Mouse (Mus musculus): Measurements from ENCODE around the gene Bhlhe41. TPM values are rescaled to one million over a fixed set of nuclear protein-coding genes. Genes with fewer than 3 reads are reported as not detected.

Bhlhe41 gene
- polyA plus RNA-seq (2015; fragmentation: Nextera tagmentation; extraction: Ambion mirVana): 0.02 and 0.12 TPM in 2 replicates

GRCm38 (mm10) chr6:145865289-145865885, at the start of gene Bhlhe41:
TSS of gene Bhlhe41 (minus strand) at chr6:145865558.
- WGBS (ENCODE audit: insufficient replicate concordance): 1% methylated on average over 57 of the region's 57 CpGs
- no peak within 1 kb of the TSS for H3K9ac ChIP-seq

GRCm38 (mm10) chr6:145912232-145912631, 46.9 kb upstream of the Bhlhe41 start:
- Histone ChIP-seq H3K27me3 (no peaks in the 10 kb centered on the region), H3K9ac (no peak overlapping the region), H3K27ac (replicated peaks) (no peak overlapping the region), H3K4me1 (replicated peaks) (no peaks in the 10 kb centered on the region), H3K4me3 (replicated peaks) (no peak overlapping the region), H3K9me3 (replicated peaks) (no peaks in the 10 kb centered on the region), H3K36me3 (replicated peaks) (no peaks in the 10 kb centered on the region), H3K4me2 (no peak overlapping the region)
- no peak for ATAC-seq (ENCODE audit: insufficient read depth)

More at GRCm38 (mm10) chr6:145865289-145865885, at the start of gene Bhlhe41:
- ATAC-seq (ENCODE audit: insufficient read depth): peak; percentile 40
- no peaks in the 10 kb centered on the region for H3K9me3 ChIP-seq (replicated peaks)
- H3K4me2 ChIP-seq: peak within 1 kb of the TSS; percentile 69
- H3K27me3 ChIP-seq: peaks cover 85% of the 10 kb centered on the region
- no peak within 1 kb of the TSS for H3K27ac ChIP-seq (replicated peaks)
- H3K4me3 ChIP-seq (replicated peaks): peak within 1 kb of the TSS; percentile 46
- H3K4me1 ChIP-seq (replicated peaks): peaks cover 26% of the 10 kb centered on the region
- H3K36me3 ChIP-seq (replicated peaks): no peaks in the 10 kb centered on the region

GRCm38 (mm10) chr6:145910469-145911426, 45.4 kb upstream of the Bhlhe41 start:
- Histone ChIP-seq H3K27ac (replicated peaks) (no peak overlapping the region), H3K9ac (no peak overlapping the region), H3K9me3 (replicated peaks) (no peaks in the 10 kb centered on the region), H3K27me3 (no peaks in the 10 kb centered on the region), H3K4me1 (replicated peaks) (no peaks in the 10 kb centered on the region), H3K4me2 (no peak overlapping the region), H3K4me3 (replicated peaks) (no peak overlapping the region), H3K36me3 (replicated peaks) (no peaks in the 10 kb centered on the region)
- no peak for ATAC-seq (ENCODE audit: insufficient read depth)
- WGBS (ENCODE audit: insufficient replicate concordance): 63% methylated on average over 3 of the region's 3 CpGs

- Histone ChIP-seq H3K36me3 (replicated peaks) (no peaks in the 10 kb centered on the region), H3K27ac (replicated peaks) (no peak overlapping the region), H3K4me2 (no peak overlapping the region), H3K27me3 (no peaks in the 10 kb centered on the region), H3K4me1 (replicated peaks) (no peaks in the 10 kb centered on the region), H3K9me3 (replicated peaks) (no peaks in the 10 kb centered on the region), H3K4me3 (replicated peaks) (no peak overlapping the region), H3K9ac (no peak overlapping the region)
- ATAC-seq (ENCODE audit: insufficient read depth): no peak
- 22% methylated on average over 4 of the region's 4 CpGs for WGBS (ENCODE audit: insufficient replicate concordance)
These were observed 44.6 kb upstream of the Bhlhe41 start for GRCm38 (mm10) chr6:145909943-145910342.

GRCm38 (mm10) chr6:145906096-145906890, 40.9 kb upstream of the Bhlhe41 start:
- Histone ChIP-seq H3K27ac (replicated peaks) (no peak overlapping the region), H3K4me3 (replicated peaks) (no peak overlapping the region), H3K9ac (no peak overlapping the region), H3K4me1 (replicated peaks) (no peaks in the 10 kb centered on the region), H3K4me2 (no peak overlapping the region), H3K36me3 (replicated peaks) (no peaks in the 10 kb centered on the region), H3K9me3 (replicated peaks) (no peaks in the 10 kb centered on the region), H3K27me3 (no peaks in the 10 kb centered on the region)
- 60% methylated on average over 7 of the region's 7 CpGs for WGBS (ENCODE audit: insufficient replicate concordance)
- ATAC-seq (ENCODE audit: insufficient read depth): no peak

- no peaks in the 10 kb centered on the region for H3K4me1 ChIP-seq (replicated peaks)
- no peak overlapping the region for H3K4me2 ChIP-seq
- H3K27ac ChIP-seq (replicated peaks): no peak overlapping the region
- ATAC-seq (ENCODE audit: insufficient read depth): no peak
- H3K9ac ChIP-seq: no peak overlapping the region
- 49% methylated on average over 5 of the region's 5 CpGs for WGBS (ENCODE audit: insufficient replicate concordance)
- H3K36me3 ChIP-seq (replicated peaks): no peaks in the 10 kb centered on the region
- H3K4me3 ChIP-seq (replicated peaks): no peak overlapping the region
- H3K9me3 ChIP-seq (replicated peaks): no peaks in the 10 kb centered on the region
- no peaks in the 10 kb centered on the region for H3K27me3 ChIP-seq
These were observed 39.3 kb upstream of the Bhlhe41 start for GRCm38 (mm10) chr6:145904616-145905015.

GRCm38 (mm10) chr6:145904169-145904568, 38.8 kb upstream of the Bhlhe41 start:
- WGBS (ENCODE audit: insufficient replicate concordance): 67% methylated on average over 5 of the region's 5 CpGs
- Histone ChIP-seq H3K4me2 (no peak overlapping the region), H3K36me3 (replicated peaks) (no peaks in the 10 kb centered on the region), H3K9me3 (replicated peaks) (no peaks in the 10 kb centered on the region), H3K9ac (no peak overlapping the region), H3K4me1 (replicated peaks) (no peaks in the 10 kb centered on the region), H3K4me3 (replicated peaks) (no peak overlapping the region), H3K27ac (replicated peaks) (no peak overlapping the region), H3K27me3 (no peaks in the 10 kb centered on the region)
- ATAC-seq (ENCODE audit: insufficient read depth): no peak

GRCm38 (mm10) chr6:145894669-145895342, 29.4 kb upstream of the Bhlhe41 start:
- Histone ChIP-seq H3K4me2 (no peak overlapping the region), H3K9ac (no peak overlapping the region), H3K9me3 (replicated peaks) (no peaks in the 10 kb centered on the region), H3K4me1 (replicated peaks) (no peaks in the 10 kb centered on the region), H3K4me3 (replicated peaks) (no peak overlapping the region), H3K27ac (replicated peaks) (no peak overlapping the region), H3K36me3 (replicated peaks) (no peaks in the 10 kb centered on the region), H3K27me3 (no peaks in the 10 kb centered on the region)
- WGBS (ENCODE audit: insufficient replicate concordance): 36% methylated on average over 8 of the region's 8 CpGs
- ATAC-seq (ENCODE audit: insufficient read depth): no peak

- Histone ChIP-seq H3K4me1 (replicated peaks) (no peaks in the 10 kb centered on the region), H3K36me3 (replicated peaks) (no peaks in the 10 kb centered on the region), H3K27me3 (no peaks in the 10 kb centered on the region), H3K4me2 (no peak overlapping the region), H3K9ac (no peak overlapping the region), H3K9me3 (replicated peaks) (no peaks in the 10 kb centered on the region), H3K4me3 (replicated peaks) (no peak overlapping the region), H3K27ac (replicated peaks) (no peak overlapping the region)
- ATAC-seq (ENCODE audit: insufficient read depth): no peak
- WGBS (ENCODE audit: insufficient replicate concordance): 50% methylated on average over 13 of the region's 13 CpGs
These were observed 28.1 kb upstream of the Bhlhe41 start for GRCm38 (mm10) chr6:145893366-145894021.
